Mouse (Mus musculus): ENCODE data around the gene Etnk1.

Gene Etnk1

GRCm38 (mm10) chr6:143221245-143221644 lies 54.2 kb downstream of the Etnk1 start:
- DNase-seq: no peak

GRCm38 (mm10) chr6:143224057-143224456 lies 57.0 kb downstream of the Etnk1 start:
- no peak for DNase-seq

GRCm38 (mm10) chr6:143224885-143225284 lies 57.9 kb downstream of the Etnk1 start:
- DNase-seq: no peak

- peak in 1 of 2 experiments; percentile 28 for DNase-seq
Observed at GRCm38 (mm10) chr6:143228696-143229095, 61.7 kb downstream of the Etnk1 start.

- peak; percentile 52 to 62 for DNase-seq
Observed at GRCm38 (mm10) chr6:143229906-143230305, 62.9 kb downstream of the Etnk1 start.

- DNase-seq: no peak
Observed at GRCm38 (mm10) chr6:143230888-143231287, 63.9 kb downstream of the Etnk1 start.

GRCm38 (mm10) chr6:143232718-143233117 lies 65.7 kb downstream of the Etnk1 start:
- peak; percentile 63 to 67 for DNase-seq

GRCm38 (mm10) chr6:143234868-143235267 lies 67.8 kb downstream of the Etnk1 start:
- DNase-seq: no peak

GRCm38 (mm10) chr6:143239362-143240074 lies 72.5 kb downstream of the Etnk1 start:
- DNase-seq: no peak

- no peak for DNase-seq
Observed at GRCm38 (mm10) chr6:143243191-143243590, 76.2 kb downstream of the Etnk1 start.

GRCm38 (mm10) chr6:143257921-143258320 lies 90.9 kb downstream of the Etnk1 start:
- no peak for DNase-seq

GRCm38 (mm10) chr6:143259169-143259629 lies 92.2 kb downstream of the Etnk1 start:
- no peak for DNase-seq

- peak; percentile 7 to 14 for DNase-seq
Observed at GRCm38 (mm10) chr6:143259870-143260559, 93.0 kb downstream of the Etnk1 start.

- no peak for DNase-seq
Observed at GRCm38 (mm10) chr6:143260560-143261288, 93.7 kb downstream of the Etnk1 start.

- no peak for DNase-seq
Observed at GRCm38 (mm10) chr6:143261289-143261665, 94.3 kb downstream of the Etnk1 start.

GRCm38 (mm10) chr6:143265482-143265881 lies 98.5 kb downstream of the Etnk1 start:
- no peak for DNase-seq

GRCm38 (mm10) chr6:143279222-143279621 lies 112.2 kb downstream of the Etnk1 start:
- DNase-seq: no peak
